Mouse (Mus musculus) midbrain, embryonic 12.5 days (tissue): Measurements from ENCODE around the gene Wwc2. TPM values are rescaled to one million over a fixed set of nuclear protein-coding genes. Genes with fewer than 3 reads are reported as not detected.
"Not testable (repeated sequence)": the region's sequence is repeated elsewhere in the genome, so short reads cannot be mapped to it uniquely, and the experiment has no call there.

Source experiments
- ATAC-seq: fragments of 200-750 bp; cut with Nextera tagmentation; 2 replicates; pipeline ENCODE4 v1.8.0; 2017; ENCODE audit warnings: low read depth, moderate TSS enrichment, moderate library complexity; ENCODE audit not compliant: low FRiP score
- H3K27ac ChIP-seq: fragments of 300-500 bp; sonication (generic); replicated peaks from 2 replicates; pipeline ENCODE4 v1.5.1; 2016; ENCODE audit warnings: mild to moderate bottlenecking
- H3K27me3 ChIP-seq: fragments of 300-500 bp; sonication (generic); 2 replicates; pipeline ENCODE4 v1.6.1; 2016; ENCODE audit warnings: mild to moderate bottlenecking
- H3K36me3 ChIP-seq: fragments of 300-500 bp; sonication (generic); 2 replicates; pipeline ENCODE4 v1.6.1; 2016
- H3K4me1 ChIP-seq: fragments of 300-500 bp; sonication (generic); 2 replicates; pipeline ENCODE4 v1.6.1; 2016
- H3K4me2 ChIP-seq: fragments of 300-500 bp; sonication (generic); replicated peaks from 2 replicates; pipeline ENCODE4 v1.6.1; 2016; ENCODE audit warnings: mild to moderate bottlenecking, moderate library complexity
- H3K4me3 ChIP-seq: fragments of 300-500 bp; sonication (generic); 2 replicates; pipeline ENCODE4 v1.5.1; 2016; ENCODE audit warnings: mild to moderate bottlenecking
- H3K9ac ChIP-seq: fragments of 300-500 bp; sonication (generic); replicated peaks from 2 replicates; pipeline ENCODE4 v1.6.1; 2016; ENCODE audit warnings: mild to moderate bottlenecking, moderate library complexity
- H3K9me3 ChIP-seq: fragments of 300-500 bp; sonication (generic); 2 replicates; pipeline ENCODE4 v1.6.1; 2016; ENCODE audit warnings: mild to moderate bottlenecking
- WGBS: fragments of 180-500 bp; shearing (Covaris S2); methylation state at CpG from one replicate; pipeline ENCODE4 v1.1.7; 2016; 5-methylcytosine and 5-hydroxymethylcytosine counted together
- polyA plus RNA-seq: library from polyadenylated mRNA; unstranded; fragments of >200 nt; fragmentation: Nextera tagmentation; extraction: Ambion mirVana; gene quantifications from 2 replicates; pipeline ENCODE4 v1.2.1, GENCODE M21; 2016

The Wwc2 gene
- polyA plus RNA-seq, 1 experiment from 2014 or later = 9.9 TPM

DNA sequence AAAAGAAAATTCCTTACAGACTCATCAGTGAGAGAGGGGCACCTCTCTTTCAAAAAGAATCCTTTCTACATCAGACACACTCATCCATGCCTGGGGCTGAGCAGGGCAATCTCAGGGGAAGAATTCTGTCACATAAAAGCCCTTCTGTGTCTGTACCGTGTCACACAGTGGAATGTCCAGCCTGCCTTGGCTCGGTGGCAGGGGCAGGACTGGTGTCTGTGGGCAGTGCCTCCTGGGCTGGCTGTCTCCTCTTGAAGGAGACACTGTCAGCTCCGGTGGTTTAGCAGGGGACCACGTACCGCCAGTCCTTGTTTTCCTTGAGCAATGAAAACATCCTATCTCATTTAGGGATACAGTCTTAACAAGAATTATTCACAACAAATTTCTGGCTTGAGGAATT, 165.1 kb downstream of the Wwc2 start:
- Histone ChIP-seq H3K36me3 (no peaks in the 10 kb centered on the region), H3K27ac (no peak overlapping the region), H3K9me3 (no peaks in the 10 kb centered on the region), H3K4me1 (peaks cover 7% of the 10 kb centered on the region; the same call in 1 of the 2 replicates), H3K4me3 (no peak overlapping the region), H3K4me2 (no peak overlapping the region), H3K9ac (no peak overlapping the region), H3K27me3 (no peaks in the 10 kb centered on the region)
- no peak for ATAC-seq
- 62% methylated on average over 5 of the region's 5 CpGs for WGBS

DNA sequence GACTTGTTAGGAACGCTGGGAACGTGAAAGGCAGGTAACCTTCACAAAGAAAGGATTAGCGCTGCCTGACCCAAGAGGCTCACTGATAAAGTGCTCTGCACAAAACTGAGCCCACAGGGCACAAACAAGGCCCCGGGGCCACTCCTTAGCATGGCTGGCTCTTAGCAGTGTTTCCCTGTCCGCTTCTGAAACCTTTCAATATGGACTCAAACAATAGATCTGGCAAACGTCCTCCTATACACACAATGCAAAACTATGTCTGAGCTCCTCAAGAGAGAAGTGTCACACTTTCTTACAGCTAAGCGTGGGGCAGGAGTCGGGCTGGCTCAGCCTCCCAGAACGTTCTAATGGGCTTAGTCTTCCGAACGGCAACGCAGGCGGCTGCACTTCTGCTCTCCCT, 166.5 kb downstream of the Wwc2 start, which contains the start of gene Cldn22:
TSS of gene Cldn22 (plus strand) at position 301 of the 400 bp plus-strand sequence.
- 39% methylated on average over 13 of the region's 13 CpGs for WGBS
- H3K27me3 ChIP-seq = no peaks in the 10 kb centered on the region
- no peak within 1 kb of the TSS for H3K27ac ChIP-seq
- no peak for ATAC-seq
- H3K9me3 ChIP-seq = no peaks in the 10 kb centered on the region
- H3K36me3 ChIP-seq = no peaks in the 10 kb centered on the region
- H3K4me2 ChIP-seq = no peak within 1 kb of the TSS
- peaks cover 7% of the 10 kb centered on the region; the same call in 1 of the 2 replicates for H3K4me1 ChIP-seq
- no peak within 1 kb of the TSS for H3K9ac ChIP-seq
- no peak within 1 kb of the TSS for H3K4me3 ChIP-seq

GRCm38 (mm10) chr8:47823777-47824176, 166.9 kb downstream of the Wwc2 start:
- peaks cover 7% of the 10 kb centered on the region; the same call in 1 of the 2 replicates for H3K4me1 ChIP-seq
- no peak overlapping the region for H3K4me2 ChIP-seq
- H3K27me3 ChIP-seq = no peaks in the 10 kb centered on the region
- no peak overlapping the region for H3K4me3 ChIP-seq
- H3K36me3 ChIP-seq = no peaks in the 10 kb centered on the region
- 67% methylated on average over 10 of the region's 10 CpGs for WGBS
- H3K9me3 ChIP-seq = no peaks in the 10 kb centered on the region
- ATAC-seq = no peak
- no peak overlapping the region for H3K9ac ChIP-seq
- H3K27ac ChIP-seq = no peak overlapping the region

- not testable (repeated sequence) for H3K36me3 ChIP-seq, H3K4me1 ChIP-seq, ATAC-seq, H3K4me3 ChIP-seq, H3K4me2 ChIP-seq, H3K27ac ChIP-seq, H3K9ac ChIP-seq, H3K27me3 ChIP-seq, H3K9me3 ChIP-seq
- WGBS = 93% methylated on average over 7 of the region's 9 CpGs
Observed at GRCm38 (mm10) chr8:47822541-47822940, 168.2 kb downstream of the Wwc2 start.

DNA sequence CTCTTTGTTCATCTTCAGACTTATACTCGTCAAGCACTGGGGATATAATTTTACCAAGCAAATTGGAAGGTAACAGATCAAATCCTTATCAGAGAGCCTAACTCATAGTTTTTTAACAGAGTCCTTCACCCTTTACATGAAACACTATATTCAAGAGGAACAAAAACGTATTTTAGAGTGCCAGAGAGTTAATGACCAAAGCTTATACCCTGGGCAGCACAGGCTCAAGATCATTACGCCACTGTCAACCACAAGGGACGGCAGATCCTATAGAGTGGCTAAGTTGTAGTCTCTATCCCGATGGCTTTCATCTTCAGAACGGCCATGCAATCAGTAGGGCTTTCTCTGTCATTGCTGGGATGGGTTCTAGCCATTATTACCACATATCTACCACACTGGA, 168.9 kb downstream of the Wwc2 start, which contains the start of gene Cldn24:
TSS of gene Cldn24 (plus strand) at position 301 of the 400 bp plus-strand sequence.
- H3K9me3 ChIP-seq = no peaks in the 10 kb centered on the region
- H3K4me3 ChIP-seq = no peak within 1 kb of the TSS
- peaks cover 7% of the 10 kb centered on the region; the same call in 1 of the 2 replicates for H3K4me1 ChIP-seq
- no peak within 1 kb of the TSS for H3K9ac ChIP-seq
- H3K27ac ChIP-seq = no peak within 1 kb of the TSS
- no peak for ATAC-seq
- H3K36me3 ChIP-seq = no peaks in the 10 kb centered on the region
- 86% methylated on average over 6 of the region's 6 CpGs for WGBS
- H3K27me3 ChIP-seq = no peaks in the 10 kb centered on the region
- H3K4me2 ChIP-seq = no peak within 1 kb of the TSS

- no peak overlapping the region for H3K4me2 ChIP-seq
- no peak overlapping the region for H3K9ac ChIP-seq
- H3K27me3 ChIP-seq = no peaks in the 10 kb centered on the region
- no peaks in the 10 kb centered on the region for H3K36me3 ChIP-seq
- H3K27ac ChIP-seq = no peak overlapping the region
- H3K9me3 ChIP-seq = no peaks in the 10 kb centered on the region
- WGBS = 86% methylated on average over 20 of the region's 20 CpGs
- ATAC-seq = no peak
- no peak overlapping the region for H3K4me3 ChIP-seq
- H3K4me1 ChIP-seq = peaks cover 7% of the 10 kb centered on the region; the same call in 1 of the 2 replicates
Observed at GRCm38 (mm10) chr8:47820914-47821772, 169.6 kb downstream of the Wwc2 start.

- H3K4me1 ChIP-seq = peaks cover 3% of the 10 kb centered on the region; the same call in 1 of the 2 replicates
- no peak overlapping the region for H3K4me3 ChIP-seq
- H3K4me2 ChIP-seq = no peak overlapping the region
- H3K9ac ChIP-seq = no peak overlapping the region
- H3K36me3 ChIP-seq = no peaks in the 10 kb centered on the region
- no peaks in the 10 kb centered on the region for H3K27me3 ChIP-seq
- ATAC-seq = no peak
- 91% methylated on average over 8 of the region's 8 CpGs for WGBS
- no peaks in the 10 kb centered on the region for H3K9me3 ChIP-seq
- H3K27ac ChIP-seq = no peak overlapping the region
Observed at GRCm38 (mm10) chr8:47819034-47819433, 171.7 kb downstream of the Wwc2 start.

DNA sequence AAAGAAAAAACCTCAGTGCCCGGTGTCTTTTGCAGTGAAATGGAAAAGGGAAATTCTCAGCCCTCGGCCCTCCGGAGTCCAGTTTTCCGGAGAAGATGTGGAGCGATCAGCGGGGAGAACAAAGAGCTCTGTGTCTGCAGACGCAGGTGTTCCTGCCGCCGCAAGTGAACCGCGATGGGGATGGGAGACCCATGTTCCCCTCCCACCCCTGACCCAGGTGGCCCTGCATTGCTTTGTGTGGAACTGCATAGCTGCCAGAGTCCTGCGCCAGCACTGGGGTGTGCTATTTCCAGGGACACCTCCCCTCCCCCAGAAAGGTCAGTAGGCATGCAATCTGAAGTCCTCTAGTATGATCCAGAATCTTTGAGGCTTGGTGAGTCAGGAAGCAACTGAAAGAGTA, 179.5 kb downstream of the Wwc2 start:
- Histone ChIP-seq H3K4me3 (no peak overlapping the region), H3K9ac (no peak overlapping the region), H3K27ac (no peak overlapping the region), H3K4me1 (0 out of 2 replicates have a peak, but pooled peaks cover 3% of the 10 kb centered on the region), H3K27me3 (no peaks in the 10 kb centered on the region), H3K36me3 (no peaks in the 10 kb centered on the region), H3K4me2 (no peak overlapping the region), H3K9me3 (no peaks in the 10 kb centered on the region)
- no peak for ATAC-seq
- WGBS = 90% methylated on average over 12 of the region's 12 CpGs

GRCm38 (mm10) chr8:47810666-47811015, 180.1 kb downstream of the Wwc2 start:
- 76% methylated on average over 7 of the region's 7 CpGs for WGBS

GRCm38 (mm10) chr8:47809970-47810665, 180.6 kb downstream of the Wwc2 start:
- no peak overlapping the region for H3K4me2 ChIP-seq
- 0 out of 2 replicates have a peak, but pooled peaks cover 3% of the 10 kb centered on the region for H3K4me1 ChIP-seq
- no peak overlapping the region for H3K27ac ChIP-seq
- H3K27me3 ChIP-seq = no peaks in the 10 kb centered on the region
- no peaks in the 10 kb centered on the region for H3K9me3 ChIP-seq
- no peak overlapping the region for H3K4me3 ChIP-seq
- no peaks in the 10 kb centered on the region for H3K36me3 ChIP-seq
- H3K9ac ChIP-seq = no peak overlapping the region
- WGBS = 87% methylated on average over 14 of the region's 14 CpGs
- ATAC-seq = no peak

More at GRCm38 (mm10) chr8:47810666-47811015, 180.1 kb downstream of the Wwc2 start:
- Histone ChIP-seq H3K27ac (no peak overlapping the region), H3K4me1 (0 out of 2 replicates have a peak, but pooled peaks cover 3% of the 10 kb centered on the region), H3K4me3 (no peak overlapping the region), H3K27me3 (no peaks in the 10 kb centered on the region), H3K36me3 (no peaks in the 10 kb centered on the region), H3K4me2 (no peak overlapping the region), H3K9me3 (no peaks in the 10 kb centered on the region), H3K9ac (no peak overlapping the region)
- no peak for ATAC-seq

DNA sequence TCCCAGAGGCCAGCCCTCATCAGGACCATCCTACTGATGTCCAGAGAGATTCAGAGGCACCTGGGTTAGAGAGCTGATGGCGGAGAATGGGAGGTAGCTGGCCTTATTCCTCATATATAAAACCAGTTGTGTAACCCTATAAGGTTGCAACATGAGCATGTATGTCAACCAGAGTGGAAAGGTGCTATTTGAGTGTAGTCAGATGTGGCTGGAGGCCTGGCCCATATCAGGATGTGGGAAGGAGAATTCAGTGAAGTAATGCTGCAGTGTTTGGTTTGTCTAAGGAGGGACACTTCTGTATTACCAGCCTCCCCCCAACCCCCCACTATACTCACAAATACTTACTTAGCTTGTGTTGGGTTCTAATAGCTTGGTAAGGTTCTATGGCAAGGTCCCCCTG, 186.5 kb downstream of the Wwc2 start:
- H3K36me3 ChIP-seq = no peaks in the 10 kb centered on the region
- WGBS = 94% methylated on average over 1 of the region's 1 CpGs
- no peak overlapping the region for H3K9ac ChIP-seq
- no peak overlapping the region for H3K27ac ChIP-seq
- 0 out of 2 replicates have a peak, but pooled peaks cover 3% of the 10 kb centered on the region for H3K4me1 ChIP-seq
- no peaks in the 10 kb centered on the region for H3K9me3 ChIP-seq
- ATAC-seq = no peak
- no peak overlapping the region for H3K4me2 ChIP-seq
- no peak overlapping the region for H3K4me3 ChIP-seq
- no peaks in the 10 kb centered on the region for H3K27me3 ChIP-seq

DNA sequence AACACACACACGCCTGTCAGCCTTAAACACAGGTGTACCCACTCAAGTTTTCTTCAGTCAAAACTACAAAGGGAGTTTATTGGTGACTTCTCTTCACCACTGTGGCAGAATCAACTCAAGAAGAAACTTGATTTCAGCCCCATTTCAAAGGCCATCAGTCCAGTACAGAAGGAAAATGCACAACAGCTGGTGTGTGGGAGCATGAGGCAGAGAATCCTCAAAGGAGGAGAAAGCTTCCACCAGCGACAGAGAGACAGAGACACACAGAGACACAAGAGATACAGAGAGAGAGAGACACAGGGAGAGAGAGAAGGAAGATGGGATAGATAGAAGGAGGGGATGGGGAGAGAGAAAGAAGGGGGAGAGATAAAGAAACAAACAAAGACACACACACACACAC, 188.4 kb downstream of the Wwc2 start:
- H3K27ac ChIP-seq = no peak overlapping the region
- H3K4me1 ChIP-seq = 0 out of 2 replicates have a peak, but pooled peaks cover 3% of the 10 kb centered on the region
- H3K4me2 ChIP-seq = no peak overlapping the region
- 86% methylated on average over 2 of the region's 2 CpGs for WGBS
- ATAC-seq = no peak
- no peaks in the 10 kb centered on the region for H3K9me3 ChIP-seq
- no peaks in the 10 kb centered on the region for H3K36me3 ChIP-seq
- H3K4me3 ChIP-seq = no peak overlapping the region
- no peak overlapping the region for H3K9ac ChIP-seq
- H3K27me3 ChIP-seq = no peaks in the 10 kb centered on the region
